Mouse (Mus musculus): ENCODE measurements around the gene Abcb10. TPM values are rescaled to one million over a fixed set of nuclear protein-coding genes. Genes with fewer than 3 reads are reported as not detected.
"Not testable (repeated sequence)": the region's sequence is repeated elsewhere in the genome, so short reads cannot be mapped to it uniquely, and the experiment has no call there.

Gene Abcb10
- polyA plus RNA-seq, 1 experiment from 2014 or later, result 17.3 TPM

DNA sequence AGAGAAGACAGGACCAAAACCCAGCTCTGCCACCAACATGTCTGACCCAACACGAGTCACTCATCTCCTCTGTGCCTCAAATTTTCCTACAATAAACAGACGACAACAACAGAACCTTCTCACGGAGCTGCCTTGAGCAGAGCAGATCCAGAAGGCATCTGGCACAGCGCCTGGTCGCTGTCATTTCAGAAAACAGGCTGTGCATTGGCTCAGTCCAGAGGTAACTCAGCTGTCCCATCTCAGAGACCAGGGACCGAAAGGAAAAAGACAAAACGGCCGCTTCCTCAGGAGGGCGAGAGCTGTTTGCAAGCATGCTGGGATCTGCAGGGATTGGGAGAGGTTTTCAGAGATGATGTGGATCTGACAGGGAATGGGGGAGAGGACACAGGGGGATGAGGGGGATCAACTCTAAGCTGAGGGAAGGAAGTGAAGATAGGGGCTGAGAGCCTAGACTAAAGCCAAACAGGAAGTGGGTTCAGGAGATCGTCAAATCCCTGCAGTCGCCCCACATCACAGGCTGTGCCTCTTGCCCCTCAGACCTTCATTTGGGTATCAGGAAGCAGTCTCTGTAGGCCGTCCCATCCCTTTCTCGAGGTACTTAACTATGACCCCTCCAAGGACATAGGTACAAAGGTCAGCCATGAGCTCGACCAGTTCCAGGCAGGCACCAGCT lies 4.6 kb downstream of the Abcb10 start:
- no peak for ATAC-seq (ENCODE audit: low FRiP score)
- WGBS, result 80% methylated on average over 14 of the region's 14 CpGs

DNA sequence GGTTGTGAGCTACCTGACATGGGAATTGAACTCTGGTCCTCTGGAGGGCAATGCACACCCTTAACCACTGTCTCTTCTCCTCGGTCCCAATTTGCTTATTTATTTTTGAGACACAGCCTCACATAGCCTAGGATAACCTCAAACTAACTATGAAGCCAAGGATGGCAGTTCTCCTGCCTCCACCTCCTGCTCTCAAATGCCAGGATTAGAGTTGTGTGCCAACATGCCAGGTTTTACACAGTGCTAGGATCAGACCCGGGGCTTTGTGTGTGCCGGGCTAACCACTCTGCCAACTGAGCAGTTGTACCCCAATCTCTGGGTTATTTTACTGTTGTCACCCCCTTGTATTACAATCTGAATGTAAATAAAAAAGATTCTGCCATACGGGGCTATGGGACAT lies 5.4 kb downstream of the Abcb10 start:
- no peak overlapping the region for H3K27ac ChIP-seq
- H3K4me3 ChIP-seq (replicated peaks), result no peak overlapping the region

More for the DNA sequence above, 4.6 kb downstream of the Abcb10 start:
- no peaks in the 10 kb centered on the region for H3K9me3 ChIP-seq
- no peak overlapping the region for H3K9ac ChIP-seq
- H3K27ac ChIP-seq, result no peak overlapping the region
- no peaks in the 10 kb centered on the region for H3K36me3 ChIP-seq (replicated peaks)
- peaks cover 4% of the 10 kb centered on the region; the same call in 1 of the 2 replicates for H3K27me3 ChIP-seq
- peaks cover 17% of the 10 kb centered on the region; the same call in 1 of the 2 replicates for H3K4me1 ChIP-seq
- no peak overlapping the region for H3K4me3 ChIP-seq (replicated peaks)
- H3K4me2 ChIP-seq, result no peak overlapping the region

DNA sequence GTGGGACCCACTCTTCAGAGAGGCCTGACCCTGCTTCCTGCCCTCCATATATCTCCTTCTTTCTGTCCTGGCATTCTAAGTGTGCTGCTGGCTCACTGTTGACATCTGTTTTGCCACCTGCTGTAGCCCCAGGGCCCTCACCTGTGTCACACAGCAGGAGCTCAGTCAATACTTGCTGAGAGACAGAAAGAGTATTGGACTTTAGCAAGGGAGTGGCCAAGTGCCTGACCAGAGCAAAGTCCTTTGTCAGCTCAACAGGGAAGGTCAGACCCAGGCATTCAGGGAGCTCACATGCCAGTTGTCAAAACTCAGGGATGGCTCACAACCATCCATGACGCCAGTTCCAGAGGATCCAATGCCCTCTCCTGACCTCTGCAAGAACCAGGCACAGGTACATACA lies 9.4 kb downstream of the Abcb10 start:
- H3K4me1 ChIP-seq, result no peaks in the 10 kb centered on the region
- no peaks in the 10 kb centered on the region for H3K27me3 ChIP-seq
- H3K9ac ChIP-seq, result no peak overlapping the region
- ATAC-seq (ENCODE audit: low FRiP score), result no peak
- H3K4me2 ChIP-seq, result no peak overlapping the region
- WGBS, result 88% methylated on average over 1 of the region's 1 CpGs
- no peaks in the 10 kb centered on the region for H3K9me3 ChIP-seq
- no peaks in the 10 kb centered on the region for H3K36me3 ChIP-seq (replicated peaks)
- H3K4me3 ChIP-seq (replicated peaks), result no peak overlapping the region
- H3K27ac ChIP-seq, result no peak overlapping the region

More for the DNA sequence above, 5.4 kb downstream of the Abcb10 start:
- no peaks in the 10 kb centered on the region for H3K36me3 ChIP-seq (replicated peaks)
- peaks cover 14% of the 10 kb centered on the region; the same call in 1 of the 2 replicates for H3K4me1 ChIP-seq
- H3K9ac ChIP-seq, result no peak overlapping the region
- no peaks in the 10 kb centered on the region for H3K9me3 ChIP-seq
- peaks cover 4% of the 10 kb centered on the region; the same call in 1 of the 2 replicates for H3K27me3 ChIP-seq
- ATAC-seq (ENCODE audit: low FRiP score), result no peak
- WGBS, result 93% methylated on average over 4 of the region's 4 CpGs
- no peak overlapping the region for H3K4me2 ChIP-seq

DNA sequence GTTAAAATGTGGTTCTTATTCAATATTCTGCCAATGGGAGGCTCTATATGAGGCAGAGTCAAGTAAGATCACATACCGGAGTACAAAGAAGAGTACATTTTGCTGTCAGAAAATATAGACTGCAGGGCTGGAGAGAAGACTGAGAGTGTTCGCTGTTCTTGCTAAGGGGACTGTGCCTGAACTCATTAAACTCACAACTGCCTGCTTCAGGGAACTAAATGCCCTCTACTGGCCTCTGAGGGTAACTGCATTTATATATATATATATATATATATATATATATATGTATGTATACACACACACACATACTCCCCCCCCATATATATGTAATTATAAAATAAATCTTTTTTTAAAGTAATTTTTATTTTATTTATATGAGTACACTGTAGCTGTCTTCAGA lies 16.0 kb downstream of the Abcb10 start:
- no peak overlapping the region for H3K4me2 ChIP-seq
- WGBS, result 68% methylated on average over 2 of the region's 2 CpGs

DNA sequence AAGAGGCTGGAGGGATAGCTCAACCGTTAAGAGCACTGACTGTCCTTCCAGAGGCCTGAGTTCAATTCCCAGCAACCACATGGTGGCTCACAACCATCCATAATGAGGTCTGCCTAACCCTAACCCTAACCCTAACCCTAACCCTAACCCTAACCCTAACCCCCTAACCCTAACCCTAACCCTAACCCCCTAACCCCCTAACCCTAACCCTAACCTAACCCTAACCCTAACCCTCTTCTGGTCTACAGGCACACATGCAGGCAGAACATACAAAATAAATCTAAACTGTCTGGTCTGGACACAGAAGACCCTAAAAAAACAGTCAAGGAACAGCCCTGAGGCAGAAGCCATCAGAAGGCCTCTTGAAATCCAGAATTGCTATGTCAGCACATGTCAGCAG lies 21.6 kb downstream of the Abcb10 start:
- Histone ChIP-seq H3K9me3 (no peaks in the 10 kb centered on the region), H3K4me3 (replicated peaks) (no peak overlapping the region), H3K4me1 (no peaks in the 10 kb centered on the region), H3K4me2 (no peak overlapping the region), H3K27ac (no peak overlapping the region), H3K9ac (no peak overlapping the region), H3K36me3 (replicated peaks) (peaks cover 23% of the 10 kb centered on the region), H3K27me3 (no peaks in the 10 kb centered on the region)
- WGBS, result 76% methylated on average over 1 of the region's 1 CpGs
- no peak for ATAC-seq (ENCODE audit: low FRiP score)

More for the DNA sequence above, 16.0 kb downstream of the Abcb10 start:
- ATAC-seq (ENCODE audit: low FRiP score), result no peak
- Histone ChIP-seq H3K4me1 (no peaks in the 10 kb centered on the region), H3K27me3 (no peaks in the 10 kb centered on the region), H3K4me3 (replicated peaks) (no peak overlapping the region), H3K9ac (no peak overlapping the region), H3K27ac (no peak overlapping the region), H3K9me3 (no peaks in the 10 kb centered on the region), H3K36me3 (replicated peaks) (peaks cover 3% of the 10 kb centered on the region; the same call in 1 of the 2 replicates)

DNA sequence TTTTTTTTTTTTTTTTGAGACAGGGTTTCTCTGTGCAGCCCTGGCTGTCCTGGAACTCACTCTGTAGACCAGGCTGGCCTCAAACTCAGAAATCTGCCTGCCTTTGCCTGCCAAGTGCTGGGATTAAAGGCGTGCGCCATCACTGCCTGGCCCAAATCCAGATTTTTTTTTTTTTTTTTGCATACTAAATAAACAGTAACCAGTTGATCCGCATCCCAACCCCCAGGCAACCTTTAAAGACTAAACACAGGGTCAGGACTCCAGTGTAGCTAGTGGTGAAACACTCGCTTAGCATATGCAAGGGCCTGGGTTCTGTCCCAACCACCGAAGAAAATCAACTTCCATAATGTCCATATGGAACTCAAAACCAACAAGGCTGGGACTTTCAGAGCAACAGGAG lies 22.4 kb downstream of the Abcb10 start:
- not testable (repeated sequence) for H3K27me3 ChIP-seq; H3K4me3 ChIP-seq (replicated peaks); H3K4me1 ChIP-seq; H3K4me2 ChIP-seq; ATAC-seq (ENCODE audit: low FRiP score); H3K9me3 ChIP-seq; H3K9ac ChIP-seq; H3K27ac ChIP-seq
- peaks cover 23% of the 10 kb centered on the region for H3K36me3 ChIP-seq (replicated peaks)
- 93% methylated on average over 5 of the region's 5 CpGs for WGBS

DNA sequence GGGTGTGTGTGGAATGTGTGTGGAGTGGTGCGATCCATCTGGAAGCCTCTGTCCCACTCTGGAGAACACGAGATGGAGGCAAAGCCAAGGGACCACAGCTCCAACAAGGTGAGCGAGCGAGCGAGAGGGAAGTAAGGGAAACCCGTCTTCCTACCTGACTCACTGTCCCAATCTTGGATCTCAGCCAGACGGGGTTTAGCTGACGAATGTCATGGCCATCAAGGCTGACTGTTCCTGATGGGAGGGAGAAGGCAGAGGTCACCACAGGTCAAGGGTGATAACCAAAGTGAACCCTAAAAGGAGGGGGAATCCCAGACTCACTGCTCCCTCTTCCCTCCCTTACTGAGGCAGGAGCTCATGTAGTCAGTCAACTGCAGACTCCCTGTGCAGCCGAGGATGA lies 22.9 kb downstream of the Abcb10 start:
- no peak for ATAC-seq (ENCODE audit: low FRiP score)
- no peaks in the 10 kb centered on the region for H3K9me3 ChIP-seq
- peaks cover 23% of the 10 kb centered on the region for H3K36me3 ChIP-seq (replicated peaks)
- no peak overlapping the region for H3K27ac ChIP-seq
- WGBS, result 87% methylated on average over 9 of the region's 9 CpGs
- no peak overlapping the region for H3K9ac ChIP-seq
- no peak overlapping the region for H3K4me2 ChIP-seq
- no peaks in the 10 kb centered on the region for H3K4me1 ChIP-seq
- H3K27me3 ChIP-seq, result no peaks in the 10 kb centered on the region
- H3K4me3 ChIP-seq (replicated peaks), result no peak overlapping the region

DNA sequence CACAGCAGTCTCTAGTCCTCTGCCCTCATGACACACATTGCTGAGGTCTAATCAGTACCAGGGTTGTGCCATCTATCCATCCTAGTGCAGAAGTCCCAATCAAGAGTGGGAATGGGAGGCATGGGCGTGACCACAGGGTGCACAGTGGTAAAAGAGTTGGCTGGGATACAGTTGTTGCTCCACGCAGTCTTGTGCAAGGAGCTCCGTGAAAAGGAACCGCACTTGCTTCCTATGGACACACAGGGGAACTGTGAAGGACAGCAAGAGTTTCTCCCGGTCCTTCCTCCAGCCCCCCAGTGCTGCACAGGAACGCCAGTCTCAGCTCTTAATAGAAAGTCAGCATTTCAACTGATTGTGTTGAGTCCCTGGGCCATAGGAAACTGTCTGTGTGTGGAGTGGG lies 23.4 kb downstream of the Abcb10 start:
- Histone ChIP-seq H3K4me3 (replicated peaks) (no peak overlapping the region), H3K27ac (no peak overlapping the region), H3K4me1 (no peaks in the 10 kb centered on the region), H3K27me3 (no peaks in the 10 kb centered on the region), H3K9ac (no peak overlapping the region), H3K4me2 (no peak overlapping the region), H3K9me3 (no peaks in the 10 kb centered on the region), H3K36me3 (replicated peaks) (peaks cover 27% of the 10 kb centered on the region)
- ATAC-seq (ENCODE audit: low FRiP score), result no peak
- WGBS, result 92% methylated on average over 6 of the region's 6 CpGs

DNA sequence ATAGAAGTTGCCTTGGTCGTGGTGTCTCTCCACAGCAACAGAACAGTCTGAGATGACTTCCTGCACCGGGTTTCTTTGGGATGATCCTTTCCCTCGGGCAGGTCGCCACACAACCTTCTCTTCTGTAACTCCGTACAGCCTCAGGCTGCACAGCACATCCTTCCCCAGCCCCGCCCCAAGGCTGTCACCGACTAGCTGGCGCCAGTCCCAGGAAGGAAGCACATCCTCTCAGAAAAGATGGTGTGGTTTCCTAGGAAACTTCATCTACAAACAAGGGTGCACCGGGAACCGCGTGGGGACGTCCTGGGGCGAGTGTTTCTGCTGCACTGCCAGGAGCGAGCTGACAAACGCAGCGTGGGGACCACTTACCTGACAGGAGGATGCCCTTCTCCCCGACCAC lies 24.8 kb downstream of the Abcb10 start:
- 87% methylated on average over 17 of the region's 17 CpGs for WGBS
- Histone ChIP-seq H3K27ac (no peak overlapping the region), H3K4me1 (no peaks in the 10 kb centered on the region), H3K9me3 (no peaks in the 10 kb centered on the region), H3K4me2 (no peak overlapping the region), H3K4me3 (replicated peaks) (no peak overlapping the region), H3K9ac (no peak overlapping the region), H3K36me3 (replicated peaks) (peaks cover 31% of the 10 kb centered on the region), H3K27me3 (no peaks in the 10 kb centered on the region)
- ATAC-seq (ENCODE audit: low FRiP score), result no peak

DNA sequence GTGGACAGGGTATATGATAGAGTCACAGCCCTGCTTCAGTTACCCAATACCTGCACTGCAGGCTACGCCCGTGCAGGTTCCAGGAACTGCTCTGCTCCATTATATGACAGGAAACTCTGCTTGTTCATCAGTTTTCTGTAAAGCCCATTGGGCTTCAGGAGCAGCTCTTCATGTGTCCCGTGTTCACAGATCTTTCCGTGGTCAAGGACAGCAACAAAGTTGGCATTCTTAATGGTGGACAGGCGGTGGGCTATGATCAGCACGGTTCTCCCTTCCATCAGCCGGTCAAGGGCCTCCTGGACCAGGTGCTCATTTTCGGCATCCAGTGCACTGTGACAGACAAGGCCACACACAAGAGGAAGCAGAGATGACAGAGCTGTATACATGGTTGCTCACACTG lies 28.7 kb downstream of the Abcb10 start:
- peaks cover 25% of the 10 kb centered on the region for H3K36me3 ChIP-seq (replicated peaks)
- no peaks in the 10 kb centered on the region for H3K9me3 ChIP-seq
- no peak overlapping the region for H3K4me3 ChIP-seq (replicated peaks)
- H3K4me1 ChIP-seq, result peaks cover 7% of the 10 kb centered on the region
- H3K9ac ChIP-seq, result no peak overlapping the region
- WGBS, result 92% methylated on average over 8 of the region's 8 CpGs
- no peak for ATAC-seq (ENCODE audit: low FRiP score)
- no peak overlapping the region for H3K27ac ChIP-seq
- no peak overlapping the region for H3K4me2 ChIP-seq
- H3K27me3 ChIP-seq, result no peaks in the 10 kb centered on the region

DNA sequence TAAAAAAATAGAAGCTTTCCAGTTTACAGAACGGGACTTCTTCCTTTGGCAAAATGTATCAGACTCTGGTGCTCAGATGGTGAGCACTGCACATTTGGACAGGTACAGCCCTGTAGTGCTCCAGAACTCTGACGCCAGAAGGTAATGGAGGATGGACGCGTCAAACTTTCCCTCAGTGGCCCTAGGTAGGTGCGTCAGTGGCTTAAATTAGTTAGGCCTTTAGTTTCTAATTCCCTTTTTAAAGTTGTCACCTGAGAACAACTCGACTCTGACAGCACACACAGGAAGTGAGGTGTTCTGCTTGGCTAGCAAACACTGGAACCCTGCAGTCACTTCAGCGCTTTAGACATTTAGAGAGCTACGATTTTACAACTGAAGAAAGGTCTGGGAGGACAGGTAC lies 29.2 kb downstream of the Abcb10 start:
- no peak for ATAC-seq (ENCODE audit: low FRiP score)
- WGBS, result 89% methylated on average over 8 of the region's 8 CpGs
- Histone ChIP-seq H3K9ac (no peak overlapping the region), H3K4me2 (no peak overlapping the region), H3K4me3 (replicated peaks) (no peak overlapping the region), H3K9me3 (no peaks in the 10 kb centered on the region), H3K4me1 (peaks cover 7% of the 10 kb centered on the region), H3K36me3 (replicated peaks) (peaks cover 22% of the 10 kb centered on the region), H3K27ac (no peak overlapping the region), H3K27me3 (no peaks in the 10 kb centered on the region)

DNA sequence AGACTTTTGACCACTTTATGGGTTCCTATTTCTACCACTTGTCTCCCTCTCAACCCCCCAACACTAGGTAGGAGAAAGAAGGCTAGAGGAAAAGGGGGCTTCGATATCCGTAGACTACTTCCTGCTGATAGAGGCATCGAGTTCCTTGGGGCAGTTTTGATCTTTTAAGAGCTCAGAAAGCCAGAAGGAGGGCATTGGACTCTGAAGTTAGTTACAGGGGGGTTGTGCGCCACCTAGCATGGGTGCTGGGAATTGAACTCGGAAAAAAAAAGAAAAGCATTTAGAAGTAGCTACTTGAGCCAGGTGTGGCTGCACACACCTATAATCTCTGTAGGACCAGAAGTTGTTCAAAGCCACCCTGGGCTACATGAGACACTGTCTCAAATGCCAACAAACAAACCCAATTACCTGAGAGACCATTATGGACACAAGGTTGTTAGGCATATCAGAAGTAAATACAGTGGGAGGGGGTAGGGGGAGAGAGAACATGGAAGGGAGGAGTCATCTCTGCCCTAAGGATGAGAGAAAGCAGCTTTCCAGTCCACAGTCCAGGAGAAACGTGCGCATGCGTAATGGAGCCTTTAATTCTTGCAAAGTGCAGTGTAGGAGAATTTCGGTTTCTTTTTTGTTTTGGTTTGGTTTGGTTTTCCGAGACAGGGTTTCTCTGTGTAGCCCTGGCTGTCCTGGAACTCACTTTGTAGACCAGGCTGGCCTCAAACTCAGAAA lies 32.7 kb downstream of the Abcb10 start:
- Histone ChIP-seq H3K4me3 (replicated peaks) (peak overlapping the region; percentile 98), H3K9me3 (no peaks in the 10 kb centered on the region), H3K36me3 (replicated peaks) (peaks cover 22% of the 10 kb centered on the region), H3K4me1 (peaks cover 15% of the 10 kb centered on the region), H3K27me3 (no peaks in the 10 kb centered on the region), H3K9ac (peak overlapping the region; percentile 82), H3K4me2 (peak overlapping the region; percentile 98), H3K27ac (peak overlapping the region; percentile 78; the same call in 1 of the 2 replicates)
- ATAC-seq (ENCODE audit: low FRiP score), result no peak
- 33% methylated on average over 10 of the region's 10 CpGs for WGBS

DNA sequence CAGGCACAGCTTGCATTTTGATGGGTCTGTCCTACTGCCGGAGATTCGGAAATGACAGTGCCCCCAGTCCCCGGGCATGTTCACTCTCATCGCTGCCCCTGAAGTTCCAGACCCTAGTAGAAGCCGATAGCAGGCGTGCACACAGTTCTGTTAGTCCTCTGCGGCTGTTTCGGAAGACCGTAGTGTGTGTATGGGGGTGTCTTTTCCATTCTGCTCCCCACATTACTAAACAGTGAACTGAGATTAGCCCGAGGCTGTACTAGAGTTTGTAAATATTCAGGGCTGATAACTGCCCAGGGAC lies 33.3 kb downstream of the Abcb10 start:
- H3K27ac ChIP-seq, result peak overlapping the region; percentile 78
- no peaks in the 10 kb centered on the region for H3K27me3 ChIP-seq
- H3K9ac ChIP-seq, result peak overlapping the region; percentile 82
- peaks cover 15% of the 10 kb centered on the region for H3K4me1 ChIP-seq
- ATAC-seq (ENCODE audit: low FRiP score), result peak; percentile 52; the same call in 1 of the 2 replicates
- WGBS, result 5% methylated on average over 10 of the region's 10 CpGs
- no peaks in the 10 kb centered on the region for H3K9me3 ChIP-seq
- peaks cover 25% of the 10 kb centered on the region for H3K36me3 ChIP-seq (replicated peaks)
- H3K4me2 ChIP-seq, result peak overlapping the region; percentile 98
- H3K4me3 ChIP-seq (replicated peaks), result peak overlapping the region; percentile 98

All from forebrain, embryonic 12.5 days (tissue).